Mouse (Mus musculus) myocyte (in vitro differentiated cells): ENCODE data around the gene Zfp775. TPM values are rescaled to one million over a fixed set of nuclear protein-coding genes. Genes with fewer than 3 reads are reported as not detected.

Experiments
- H3K27me3 ChIP-seq: one replicate; pipeline ENCODE4 v1.6.1; 2011; ENCODE audit not compliant: control insufficient read depth, insufficient read depth, insufficient read length
- H3K36me3 ChIP-seq: one replicate; pipeline ENCODE4 v1.6.1; 2011; ENCODE audit not compliant: control insufficient read depth, insufficient read depth
- H3K4me2 ChIP-seq: one replicate; pipeline ENCODE4 v1.6.1; 2011; ENCODE audit warnings: low read depth, control low read depth
- H3K4me3 ChIP-seq: one replicate; pipeline ENCODE4 v1.5.1; 2011; ENCODE audit warnings: mild to moderate bottlenecking, control low read depth, moderate library complexity
- H3K79me2 ChIP-seq: one replicate; pipeline ENCODE4 v1.6.1; 2011; ENCODE audit not compliant: control insufficient read depth, insufficient read depth
- H3ac ChIP-seq: one replicate; pipeline ENCODE4 v1.6.1; 2011; ENCODE audit not compliant: control insufficient read depth, insufficient read length
- CEBPB ChIP-seq: IDR thresholded peaks from 2 replicates; pipeline ENCODE4 v1.6.1; 2011; ENCODE audit warnings: mild to moderate bottlenecking, moderate library complexity; ENCODE audit not compliant: poor library complexity, insufficient read depth, severe bottlenecking
- E2F4 ChIP-seq: IDR thresholded peaks from one replicate; pipeline ENCODE4 v1.6.1; 2011; ENCODE audit warnings: mild to moderate bottlenecking, control low read depth, moderate library complexity; ENCODE audit not compliant: insufficient read depth
- MAX ChIP-seq: IDR thresholded peaks from one replicate; pipeline ENCODE4 v1.6.1; 2011; ENCODE audit warnings: low read depth, mild to moderate bottlenecking, control low read depth
- MYOD1 ChIP-seq, 3 experiments: IDR thresholded peaks; one replicate each; pipeline ENCODE4 v1.6.1; 2011; ENCODE audit warnings: control low read depth in 2 of 3, low read depth in 2 of 3, mild to moderate bottlenecking in 2 of 3, moderate library complexity in 1 of 3; ENCODE audit not compliant: insufficient read length in 2 of 3, control insufficient read depth in 1 of 3
- MYOG ChIP-seq, 3 experiments: IDR thresholded peaks; one replicate each; pipeline ENCODE4 v1.6.1; 2011; ENCODE audit warnings: control low read depth in 2 of 3, low read depth in 2 of 3, mild to moderate bottlenecking in 2 of 3; ENCODE audit not compliant: insufficient read length in 2 of 3, control insufficient read depth in 1 of 3, insufficient read depth in 1 of 3
- POLR2A ChIP-seq: IDR thresholded peaks from one replicate; pipeline ENCODE4 v1.6.1; 2011; ENCODE audit warnings: low read depth, mild to moderate bottlenecking, control low read depth, moderate library complexity; ENCODE audit not compliant: insufficient read length
- POLR2AphosphoS2 ChIP-seq: IDR thresholded peaks from one replicate; pipeline ENCODE4 v1.6.1; 2011; ENCODE audit warnings: low read depth, control low read depth; ENCODE audit not compliant: insufficient read length
- REST ChIP-seq: IDR thresholded peaks from one replicate; pipeline ENCODE4 v1.6.1; 2011; ENCODE audit warnings: mild to moderate bottlenecking, control low read depth, moderate library complexity; ENCODE audit not compliant: insufficient read depth, insufficient read length
- SRF ChIP-seq: IDR thresholded peaks from one replicate; pipeline ENCODE4 v1.6.1; 2011; ENCODE audit warnings: low read depth; ENCODE audit not compliant: control insufficient read depth, insufficient read length
- TCF12 ChIP-seq: IDR thresholded peaks from one replicate; pipeline ENCODE4 v1.6.1; 2011; ENCODE audit warnings: mild to moderate bottlenecking, control low read depth; ENCODE audit not compliant: poor library complexity, insufficient read depth, severe bottlenecking
- TCF3 ChIP-seq: IDR thresholded peaks from one replicate; pipeline ENCODE4 v1.6.1; 2011; ENCODE audit warnings: low read depth, control low read depth; ENCODE audit not compliant: insufficient read length
- USF1 ChIP-seq: IDR thresholded peaks from one replicate; pipeline ENCODE4 v1.6.1; 2011; ENCODE audit warnings: low read depth, mild to moderate bottlenecking, control low read depth, moderate library complexity
- polyA plus RNA-seq: library from polyadenylated mRNA; unstranded; fragments of >200 nt; fragmentation: generic; extraction: Trizol; gene quantifications from one replicate; pipeline ENCODE4 v1.2.1, GENCODE M21; 2012; ENCODE audit warnings: missing spikeins

Zfp775 gene
- polyA plus RNA-seq, 1 experiment = 4.1 TPM

DNA sequence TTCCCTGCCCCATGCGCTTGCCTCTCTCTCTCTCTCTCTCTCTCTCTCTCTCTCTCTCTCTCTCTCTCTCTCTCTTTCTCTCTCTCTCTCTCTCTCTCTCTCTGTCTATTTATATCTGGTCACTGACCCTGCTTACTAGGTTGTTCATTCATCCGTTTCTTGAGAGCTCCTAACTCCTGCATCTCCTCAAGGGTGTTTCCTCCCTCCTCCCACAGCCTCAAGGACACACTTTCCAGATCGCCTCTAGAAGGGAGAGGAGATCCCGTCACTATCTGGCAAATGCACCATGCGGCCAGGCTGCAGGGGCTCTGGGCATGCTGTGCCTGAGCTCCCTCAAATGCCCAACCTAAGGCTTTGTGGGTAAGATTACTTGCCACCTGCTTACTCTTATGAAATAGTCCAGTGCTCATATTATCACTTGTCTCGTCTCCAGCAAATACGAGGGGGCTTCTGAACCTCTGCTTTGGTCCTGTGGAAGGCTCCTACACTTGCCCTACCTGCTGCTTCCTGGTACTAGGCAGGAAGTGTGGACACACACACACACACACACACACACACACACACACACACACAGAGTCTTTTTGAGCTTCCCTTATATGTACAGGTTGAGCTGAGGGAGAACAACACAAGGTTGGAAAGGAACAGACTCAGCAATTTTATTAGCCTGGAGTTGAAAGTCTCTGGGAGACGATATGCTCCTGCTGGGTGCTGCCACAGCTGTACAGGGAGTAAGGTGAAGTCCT, 32.6 kb upstream of the Zfp775 start:
- no peak overlapping the region for H3K4me2 ChIP-seq
- H3ac ChIP-seq = no peak overlapping the region

DNA sequence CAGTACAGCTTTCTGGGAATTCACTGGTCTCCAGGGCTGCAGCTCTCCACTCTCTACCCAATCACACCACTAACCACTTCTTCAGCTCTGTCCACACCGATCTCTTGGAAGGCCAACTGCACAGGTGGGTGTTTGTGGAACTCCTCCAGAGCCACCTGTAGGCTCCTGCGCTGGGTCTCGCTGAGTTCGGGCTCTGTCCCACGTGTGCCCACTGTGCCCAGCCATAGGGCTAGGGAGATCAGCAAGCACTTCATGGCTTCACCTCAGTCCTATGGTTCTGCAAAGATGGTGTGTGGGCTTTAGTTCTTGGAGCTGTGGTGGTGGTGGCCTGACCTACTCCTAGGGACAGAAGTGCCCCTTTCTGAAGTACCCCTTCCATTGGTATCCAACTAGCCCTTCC, 29.8 kb upstream of the Zfp775 start:
- no peak for TF ChIP-seq POLR2AphosphoS2
- TF ChIP-seq CEBPB = no peak
- TF ChIP-seq TCF3 = no peak
- no peak for TF ChIP-seq MAX
- no peak for TF ChIP-seq SRF
- TF ChIP-seq TCF12 = no peak
- TF ChIP-seq MYOD1 (IDR thresholded peaks at IDR 0.05; ENCODE audit: control insufficient read depth in 1 of 3, insufficient read length in 2 of 3, low read depth in 2 of 3) = no peak
- Histone ChIP-seq H3ac (no peak overlapping the region), H3K4me3 (no peak overlapping the region), H3K79me2 (no peaks in the 10 kb centered on the region), H3K4me2 (no peak overlapping the region), H3K36me3 (no peaks in the 10 kb centered on the region), H3K27me3 (no peaks in the 10 kb centered on the region)

More for the DNA sequence above, 32.6 kb upstream of the Zfp775 start:
- TF ChIP-seq E2F4 (no peak), USF1 (no peak), SRF (no peak), MYOD1 (IDR thresholded peaks at IDR 0.05; ENCODE audit: control insufficient read depth in 1 of 3, insufficient read length in 2 of 3, low read depth in 2 of 3) (no peak), MYOG (IDR thresholded peaks at IDR 0.05; ENCODE audit: control insufficient read depth in 1 of 3, insufficient read depth in 1 of 3, insufficient read length in 2 of 3, low read depth in 2 of 3) (no peak), REST (no peak), TCF3 (no peak), MAX (no peak)
- H3K79me2 ChIP-seq = no peaks in the 10 kb centered on the region
- H3K36me3 ChIP-seq = no peaks in the 10 kb centered on the region
- no peak overlapping the region for H3K4me3 ChIP-seq
- H3K27me3 ChIP-seq = no peaks in the 10 kb centered on the region

- Histone ChIP-seq H3K36me3 (no peaks in the 10 kb centered on the region), H3K79me2 (no peaks in the 10 kb centered on the region), H3K4me3 (no peak within 1 kb of the TSS), H3K4me2 (no peak within 1 kb of the TSS), H3K27me3 (no peaks in the 10 kb centered on the region), H3ac (no peak within 1 kb of the TSS)
- TF ChIP-seq TCF12 = no peak
- TF ChIP-seq MYOG (IDR thresholded peaks at IDR 0.05; ENCODE audit: control insufficient read depth in 1 of 3, insufficient read depth in 1 of 3, insufficient read length in 2 of 3, low read depth in 2 of 3) = no peak
- no peak for TF ChIP-seq MAX
- TF ChIP-seq CEBPB = no peak
- TF ChIP-seq POLR2A = no peak
- TF ChIP-seq MYOD1 (IDR thresholded peaks at IDR 0.05; ENCODE audit: control insufficient read depth in 1 of 3, insufficient read length in 2 of 3, low read depth in 2 of 3) = no peak
Measured at GRCm38 (mm10) chr6:48572572-48573061, 29.2 kb upstream of the Zfp775 start, which contains the start of gene Rarres2. TSS of gene Rarres2 (minus strand) at chr6:48572789.

DNA sequence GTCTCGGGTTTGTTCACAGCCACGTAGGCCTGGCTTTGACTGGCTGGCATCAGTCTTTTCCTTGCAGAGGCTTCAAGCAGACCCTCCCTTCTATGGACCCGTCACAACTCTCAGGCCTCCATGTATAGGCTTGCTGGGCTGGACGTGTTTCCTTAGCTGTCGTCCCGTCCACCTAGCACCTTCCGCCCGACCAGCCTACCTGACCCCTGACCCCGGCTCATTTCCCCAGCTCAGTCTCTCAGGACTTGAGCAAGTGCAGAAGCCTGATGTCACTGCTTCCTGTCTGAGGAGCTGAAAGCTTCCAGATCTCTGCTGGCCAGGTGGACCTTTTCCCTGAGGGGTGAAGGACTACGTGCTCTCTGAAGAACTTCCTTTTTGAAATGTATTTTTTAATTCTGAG, 28.6 kb upstream of the Zfp775 start:
- TF ChIP-seq MAX (no peak), TCF3 (no peak)
- no peaks in the 10 kb centered on the region for H3K27me3 ChIP-seq
- no peaks in the 10 kb centered on the region for H3K79me2 ChIP-seq
- no peak overlapping the region for H3K4me3 ChIP-seq
- no peak overlapping the region for H3ac ChIP-seq
- no peak overlapping the region for H3K4me2 ChIP-seq
- no peaks in the 10 kb centered on the region for H3K36me3 ChIP-seq

GRCm38 (mm10) chr6:48573981-48574380, 27.9 kb upstream of the Zfp775 start:
- TF ChIP-seq TCF3 = no peak
- TF ChIP-seq MYOG (IDR thresholded peaks at IDR 0.05; ENCODE audit: control insufficient read depth in 1 of 3, insufficient read depth in 1 of 3, insufficient read length in 2 of 3, low read depth in 2 of 3) = no peak
- TF ChIP-seq USF1 = no peak
- TF ChIP-seq SRF = no peak
- no peak for TF ChIP-seq MAX
- TF ChIP-seq CEBPB = no peak
- TF ChIP-seq TCF12 = no peak
- no peak for TF ChIP-seq POLR2AphosphoS2
- TF ChIP-seq POLR2A = no peak
- no peak for TF ChIP-seq E2F4
- no peak for TF ChIP-seq MYOD1 (IDR thresholded peaks at IDR 0.05; ENCODE audit: control insufficient read depth in 1 of 3, insufficient read length in 2 of 3, low read depth in 2 of 3)
- TF ChIP-seq REST = no peak

More at GRCm38 (mm10) chr6:48573981-48574380, 27.9 kb upstream of the Zfp775 start:
- H3K36me3 ChIP-seq = no peaks in the 10 kb centered on the region
- no peak overlapping the region for H3ac ChIP-seq
- H3K27me3 ChIP-seq = no peaks in the 10 kb centered on the region
- H3K4me2 ChIP-seq = no peak overlapping the region
- H3K4me3 ChIP-seq = no peak overlapping the region
- no peaks in the 10 kb centered on the region for H3K79me2 ChIP-seq
